In genomic region chr12:53496386-53496785, GRCm38 (mm10) we compare ENCODE assay signal across 18 mouse cellular contexts.
"Had no signal": no experiment of that assay in that cellular context is flagged by ENCODE, and none has a peak within 500 bp of the region (broad histone marks: within the 10 kb centered on the region; RNA-seq: fewer than 3 reads in every experiment).

No protein-coding gene starts in this region.

- H3K4me1 ChIP-seq: kidney, embryonic 15.5 days; limb, embryonic 12.5 days; megakaryocyte, embryonic 14.5 days had no signal

- H3K4me2 ChIP-seq: kidney, embryonic 15.5 days; limb, embryonic 12.5 days; midbrain, embryonic 11.5 days; midbrain, embryonic 15.5 days; neural tube, embryonic 12.5 days had no signal

- ATAC-seq: lung, postnatal 0 days; midbrain, embryonic 15.5 days had no signal

- H3K36me3 ChIP-seq: kidney, embryonic 15.5 days; limb, embryonic 12.5 days; midbrain, embryonic 15.5 days; neural tube, embryonic 12.5 days had no signal

- H3K27me3 ChIP-seq: kidney, embryonic 15.5 days; limb, embryonic 12.5 days; megakaryocyte, embryonic 14.5 days; midbrain, embryonic 15.5 days; neural tube, embryonic 12.5 days had no signal

- H3K9ac ChIP-seq: kidney, embryonic 15.5 days; limb, embryonic 12.5 days; liver, embryonic 14.5 days; midbrain, embryonic 15.5 days; neural tube, embryonic 12.5 days had no signal

- H3K9me3 ChIP-seq: kidney, embryonic 15.5 days; limb, embryonic 12.5 days; megakaryocyte, embryonic 14.5 days; midbrain, embryonic 15.5 days; neural tube, embryonic 12.5 days had no signal

- DNase-seq: kidney, adult 2 months; kidney, postnatal 4 days; lung, adult 18-20 months; lung, postnatal 4 days; retina, postnatal 1 day; right cerebral cortex, postnatal 4 days; spleen, adult 18-20 months; thymus, adult 18-20 months; thymus, postnatal 14 days had no signal

- H3K27ac ChIP-seq: kidney, embryonic 15.5 days; left cerebral cortex, adult 2 months; limb, embryonic 12.5 days; liver, embryonic 14.5 days; midbrain, embryonic 15.5 days; neural tube, embryonic 12.5 days had no signal

- H3K4me3 ChIP-seq: kidney, embryonic 15.5 days; left cerebral cortex, adult 2 months; limb, embryonic 12.5 days; megakaryocyte, embryonic 14.5 days; midbrain, embryonic 15.5 days; neural tube, embryonic 12.5 days had no signal
